Mouse (Mus musculus): ENCODE measurements at regions not wholly inside any gene's neighbourhood (a gene's known extent, or its start where the extent isn't known, plus 50 kb on each side); places are given as distances from the start of the nearest gene placed in this dataset.
"Not testable (repeated sequence)": the region's sequence is repeated elsewhere in the genome, so short reads cannot be mapped to it uniquely, and the experiment has no call there.

- no peak for DNase-seq (ENCODE audit: low read depth, low spot score)
Observed at GRCm38 (mm10) chr10:46629876-46630275, 1052.2 kb downstream of the Hace1 start.

GRCm38 (mm10) chr10:46663041-46663440 is 1085.4 kb downstream of the Hace1 start:
- DNase-seq (ENCODE audit: low read depth, low spot score), result no peak

- DNase-seq (ENCODE audit: low read depth, low spot score), result not testable (repeated sequence)
Observed at GRCm38 (mm10) chr10:46689823-46690372, 1112.3 kb downstream of the Hace1 start.

GRCm38 (mm10) chr10:46692661-46693060 is 1115.0 kb downstream of the Hace1 start:
- no peak for DNase-seq (ENCODE audit: low read depth, low spot score)

- DNase-seq (ENCODE audit: low read depth, low spot score), result peak; percentile 37
Observed at GRCm38 (mm10) chr10:46697363-46698246, 1120.0 kb downstream of the Hace1 start.

- no peak for DNase-seq (ENCODE audit: low read depth, low spot score)
Observed at GRCm38 (mm10) chr10:46701221-46701620, 1123.6 kb downstream of the Hace1 start.

GRCm38 (mm10) chr10:46708022-46708421 is 1130.4 kb downstream of the Hace1 start:
- DNase-seq (ENCODE audit: low read depth, low spot score), result not testable (repeated sequence)

- DNase-seq (ENCODE audit: low read depth, low spot score), result no peak
Observed at GRCm38 (mm10) chr10:46712690-46713089, 1135.1 kb downstream of the Hace1 start.

GRCm38 (mm10) chr10:46718349-46719087 is 1140.9 kb downstream of the Hace1 start:
- no peak for DNase-seq (ENCODE audit: low read depth, low spot score)

- no peak for DNase-seq (ENCODE audit: low read depth, low spot score)
Observed at GRCm38 (mm10) chr10:46719088-46719469, 1141.5 kb downstream of the Hace1 start.

GRCm38 (mm10) chr10:46723666-46724065 is 1146.0 kb downstream of the Hace1 start:
- no peak for DNase-seq (ENCODE audit: low read depth, low spot score)

GRCm38 (mm10) chr10:46730601-46731000 is 1153.0 kb downstream of the Hace1 start:
- DNase-seq (ENCODE audit: low read depth, low spot score), result no peak

GRCm38 (mm10) chr10:46733760-46734265 is 1156.2 kb downstream of the Hace1 start:
- DNase-seq (ENCODE audit: low read depth, low spot score), result no peak

GRCm38 (mm10) chr10:46741098-46741497 is 1163.5 kb downstream of the Hace1 start:
- no peak for DNase-seq (ENCODE audit: low read depth, low spot score)

GRCm38 (mm10) chr10:46742131-46742530 is 1164.5 kb downstream of the Hace1 start:
- no peak for DNase-seq (ENCODE audit: low read depth, low spot score)

- DNase-seq (ENCODE audit: low read depth, low spot score), result peak; percentile 3
Observed at GRCm38 (mm10) chr10:46760923-46761322, 1183.3 kb downstream of the Hace1 start.

GRCm38 (mm10) chr10:46778729-46779128 is 1201.1 kb downstream of the Hace1 start:
- no peak for DNase-seq (ENCODE audit: low read depth, low spot score)

- not testable (repeated sequence) for DNase-seq (ENCODE audit: low read depth, low spot score)
Observed at GRCm38 (mm10) chr10:46785723-46786122, 1208.1 kb downstream of the Hace1 start.

- no peak for DNase-seq (ENCODE audit: low read depth, low spot score)
Observed at GRCm38 (mm10) chr10:46814271-46814670, 1236.6 kb downstream of the Hace1 start.

GRCm38 (mm10) chr10:46819133-46819532 is 1241.5 kb downstream of the Hace1 start:
- DNase-seq (ENCODE audit: low read depth, low spot score), result no peak

- DNase-seq (ENCODE audit: low read depth, low spot score), result no peak
Observed at GRCm38 (mm10) chr10:46819965-46820364, 1242.3 kb downstream of the Hace1 start.

GRCm38 (mm10) chr10:46823837-46824236 is 1246.2 kb downstream of the Hace1 start:
- DNase-seq (ENCODE audit: low read depth, low spot score), result no peak

Measured in embryo, embryonic 11.5 days (tissue).